Mouse (Mus musculus) kidney, adult 2 months (tissue): ENCODE measurements around the gene Mup21. TPM values are rescaled to one million over a fixed set of nuclear protein-coding genes. Genes with fewer than 3 reads are reported as not detected.
"Not testable (repeated sequence)": the region's sequence is repeated elsewhere in the genome, so short reads cannot be mapped to it uniquely, and the experiment has no call there.

ENCODE experiments used
- DNase-seq: peaks from one replicate; pipeline ENCODE4 v3.0.0; 2021
- H3K27ac ChIP-seq: fragments of 200-500 bp; 2 replicates; pipeline ENCODE4 v1.5.1; 2012; ENCODE audit warnings: low read depth, low read length, control low read depth, inconsistent platforms; ENCODE audit not compliant: insufficient read depth
- H3K27me3 ChIP-seq: fragments of 200-500 bp; replicated peaks from 2 replicates; pipeline ENCODE4 v1.6.1; 2012; ENCODE audit warnings: mild to moderate bottlenecking, moderate library complexity, low read length, inconsistent platforms; ENCODE audit not compliant: control insufficient read depth, insufficient read depth
- H3K36me3 ChIP-seq: fragments of 200-500 bp; 2 replicates; pipeline ENCODE4 v1.6.1; 2012; ENCODE audit warnings: mild to moderate bottlenecking, moderate library complexity, low read length, inconsistent platforms; ENCODE audit not compliant: control insufficient read depth, insufficient read depth
- H3K4me1 ChIP-seq: fragments of 200-500 bp; 2 replicates; pipeline ENCODE4 v1.6.1; 2011; ENCODE audit warnings: low read length; ENCODE audit not compliant: control insufficient read depth, insufficient read depth
- H3K4me3 ChIP-seq: fragments of 200-500 bp; 2 replicates; pipeline ENCODE4 v1.5.1; 2011; ENCODE audit warnings: mild to moderate bottlenecking, low read depth, low read length, control low read depth; ENCODE audit not compliant: insufficient read depth
- CTCF ChIP-seq: fragments of 200-500 bp; conservative IDR thresholded peaks from 2 replicates; pipeline ENCODE4 v1.5.1; 2011; ENCODE audit warnings: low read depth, mild to moderate bottlenecking, control low read depth, low read length, moderate library complexity, mixed read lengths; ENCODE audit not compliant: insufficient read depth, insufficient read length
- WGBS: fragments of 180-500 bp; shearing (Covaris S2); methylation state at CpG from one replicate; pipeline ENCODE4 v1.1.7; 2018; 5-methylcytosine and 5-hydroxymethylcytosine counted together
- polyA plus RNA-seq: library from polyadenylated mRNA; depleted of rRNA; stranded (reverse); fragments of >200 nt; gene quantifications from 2 replicates; pipeline ENCODE4 v1.2.3, GENCODE M21; 2012; rRNA removed

Mup21 gene
- polyA plus RNA-seq, 1 experiment: not detected

DNA sequence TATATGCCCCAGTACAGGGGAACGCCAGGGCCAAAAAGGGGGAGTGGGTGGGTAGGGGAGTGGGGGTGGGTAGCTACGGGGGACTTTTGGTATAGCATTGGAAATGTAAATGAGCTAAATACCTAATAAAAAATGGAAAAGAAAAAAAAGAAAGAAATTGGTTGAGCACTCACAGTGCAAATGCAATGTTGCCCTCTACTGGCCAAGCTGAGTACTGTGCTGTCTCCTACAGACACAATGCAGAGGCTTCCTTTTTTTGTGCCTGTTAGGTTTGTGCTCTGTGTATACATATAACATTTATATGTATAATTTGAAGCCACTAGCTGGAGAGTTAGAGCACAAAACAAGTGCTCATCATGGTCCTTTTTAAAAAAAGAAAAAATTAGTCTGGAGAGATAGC, 47.3 kb downstream of the Mup21 start:
- H3K36me3 ChIP-seq, H3K27ac ChIP-seq, H3K4me3 ChIP-seq, H3K4me1 ChIP-seq, H3K27me3 ChIP-seq: not testable (repeated sequence)
- 92% methylated on average over 2 of the region's 2 CpGs for WGBS
- peak; percentile 39 for DNase-seq
- peak; percentile 57 for TF ChIP-seq CTCF

Other genes with a start within 250 kb of the Mup21 start
- gene Mup20, start 96.7 kb downstream of the Mup21 start, polyA plus RNA-seq: not detected in 2 replicates
- 0.17 and 0.30 TPM in 2 replicates for gene Mup3, start 63.5 kb downstream of the Mup21 start, polyA plus RNA-seq
- gene Zfp37, start 80.2 kb upstream of the Mup21 start, polyA plus RNA-seq: 0.26 and 0.50 TPM in 2 replicates
- 26.6 and 33.0 TPM in 2 replicates for gene Slc31a2, start 111.7 kb upstream of the Mup21 start, polyA plus RNA-seq
- 32.2 and 36.6 TPM in 2 replicates for gene Fkbp15, start 209.7 kb upstream of the Mup21 start, polyA plus RNA-seq
- gene Slc31a1, start 209.9 kb upstream of the Mup21 start, polyA plus RNA-seq: 69.1 and 78.3 TPM in 2 replicates